Mouse (Mus musculus) heart, embryonic 14.5 days (tissue): ENCODE data around the gene Myo19. TPM values are rescaled to one million over a fixed set of nuclear protein-coding genes. Genes with fewer than 3 reads are reported as not detected.

Experiments
- ATAC-seq: fragments of 200-750 bp; cut with Nextera tagmentation; 2 replicates; pipeline ENCODE4 v1.8.0; 2017; ENCODE audit warnings: low read depth, moderate TSS enrichment; ENCODE audit not compliant: insufficient number of reproducible peaks, insufficient read depth, low FRiP score
- H3K27ac ChIP-seq, 2 experiments: fragments of 200-500 bp in 1 of 2; fragments of 300-500 bp in 1 of 2; sonication (generic) in 1 of 2; replicated peaks in 1 of 2; 2 replicates each; pipeline ENCODE4 v1.5.1; 2012 to 2014; ENCODE audit warnings: low read depth in 2 of 2, low read length in 2 of 2, control low read depth in 1 of 2, mild to moderate bottlenecking in 1 of 2, mixed read lengths in 1 of 2; ENCODE audit not compliant: control insufficient read depth in 1 of 2, insufficient read depth in 1 of 2
- H3K27me3 ChIP-seq: fragments of 300-500 bp; sonication (generic); 2 replicates; pipeline ENCODE4 v1.6.1; 2014; ENCODE audit warnings: mild to moderate bottlenecking, low read length, control low read depth; ENCODE audit not compliant: control insufficient read depth, insufficient read depth
- H3K36me3 ChIP-seq: fragments of 300-500 bp; sonication (generic); 2 replicates; pipeline ENCODE4 v1.6.1; 2014; ENCODE audit warnings: mild to moderate bottlenecking, control low read depth, low read length, mixed read lengths; ENCODE audit not compliant: control insufficient read depth, insufficient read depth
- H3K4me1 ChIP-seq, 2 experiments: fragments of 200-500 bp in 1 of 2; fragments of 300-500 bp in 1 of 2; sonication (generic) in 1 of 2; 2 replicates each; pipeline ENCODE4 v1.6.1; 2012 to 2014; ENCODE audit warnings: low read length in 2 of 2, control low read depth in 1 of 2, mixed read lengths in 1 of 2; ENCODE audit not compliant: control insufficient read depth in 2 of 2, insufficient read depth in 2 of 2
- H3K4me2 ChIP-seq: fragments of 300-500 bp; sonication (generic); 2 replicates; pipeline ENCODE4 v1.6.1; 2014; ENCODE audit warnings: mild to moderate bottlenecking, low read length
- H3K4me3 ChIP-seq, 2 experiments: fragments of 200-500 bp in 1 of 2; fragments of 300-500 bp in 1 of 2; sonication (generic) in 1 of 2; 2 replicates each; pipeline ENCODE4 v1.5.1; 2012 to 2014; ENCODE audit warnings: low read length in 2 of 2, mild to moderate bottlenecking in 2 of 2, control low read depth in 1 of 2, low read depth in 1 of 2, moderate library complexity in 1 of 2; ENCODE audit not compliant: control insufficient read depth in 1 of 2, insufficient read depth in 1 of 2
- H3K9ac ChIP-seq: fragments of 300-500 bp; sonication (generic); 2 replicates; pipeline ENCODE4 v1.6.1; 2014; ENCODE audit warnings: mild to moderate bottlenecking, low read length
- H3K9me3 ChIP-seq: fragments of 300-500 bp; sonication (generic); 2 replicates; pipeline ENCODE4 v1.6.1; 2016; ENCODE audit warnings: low read length, control low read depth; ENCODE audit not compliant: control insufficient read depth
- WGBS: fragments of 180-500 bp; shearing (Covaris S2); extraction: QIAGEN DNeasy Blood & Tissue Kit; methylation state at CpG from one replicate; pipeline ENCODE4 v1.1.7; 2014; 5-methylcytosine and 5-hydroxymethylcytosine counted together
- polyA plus RNA-seq: library from polyadenylated mRNA; unstranded; fragments of >200 nt; fragmentation: Nextera tagmentation; extraction: Ambion mirVana; gene quantifications from 2 replicates; pipeline ENCODE4 v1.2.1, GENCODE M21; 2014

Gene Myo19
- polyA plus RNA-seq, 1 experiment from 2014 or later, result 5.8 TPM

DNA sequence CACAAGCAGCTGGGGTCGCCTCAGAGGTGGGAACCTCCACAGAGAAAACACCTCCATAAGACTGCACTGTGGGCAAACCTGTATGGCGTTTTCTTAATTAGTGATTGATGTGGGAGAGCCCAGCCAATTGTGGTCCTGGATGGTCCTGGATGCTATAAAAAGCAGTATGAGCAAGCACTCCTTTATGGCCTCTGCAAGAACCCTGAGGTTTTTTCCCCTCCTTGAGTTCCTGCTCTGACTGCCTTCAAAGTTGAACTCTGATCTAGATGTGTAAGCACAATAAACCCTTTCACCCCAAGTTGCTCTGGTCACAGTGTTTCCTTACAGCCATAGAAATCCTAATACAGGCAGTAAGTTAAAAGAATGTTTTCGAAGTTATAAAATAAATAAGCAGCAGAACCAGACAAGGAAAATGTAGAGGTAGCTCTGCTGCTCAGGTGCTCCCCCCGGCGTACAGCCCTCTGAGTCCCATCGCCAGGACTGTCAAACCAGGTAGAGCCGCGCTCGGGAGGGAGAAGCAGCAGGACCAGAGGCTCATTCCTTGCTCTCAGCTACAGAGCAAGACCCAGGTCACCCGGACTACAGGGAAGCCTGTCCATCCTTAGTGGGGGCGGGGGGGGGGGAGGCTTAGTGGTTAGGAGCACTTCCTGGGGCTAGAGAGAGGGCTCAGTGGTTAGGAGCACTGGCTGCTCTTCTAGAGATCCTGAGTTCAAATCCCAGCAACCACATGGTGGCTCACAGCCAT is 7.0 kb downstream of the Myo19 start:
- Histone ChIP-seq H3K9me3 (no peaks in the 10 kb centered on the region), H3K4me3 (no peak overlapping the region), H3K36me3 (peaks cover 91% of the 10 kb centered on the region), H3K9ac (no peak overlapping the region), H3K27me3 (no peaks in the 10 kb centered on the region), H3K4me2 (no peak overlapping the region), H3K27ac (no peak overlapping the region), H3K4me1 (no peaks in the 10 kb centered on the region)
- 89% methylated on average over 11 of the region's 11 CpGs for WGBS
- ATAC-seq, result no peak

DNA sequence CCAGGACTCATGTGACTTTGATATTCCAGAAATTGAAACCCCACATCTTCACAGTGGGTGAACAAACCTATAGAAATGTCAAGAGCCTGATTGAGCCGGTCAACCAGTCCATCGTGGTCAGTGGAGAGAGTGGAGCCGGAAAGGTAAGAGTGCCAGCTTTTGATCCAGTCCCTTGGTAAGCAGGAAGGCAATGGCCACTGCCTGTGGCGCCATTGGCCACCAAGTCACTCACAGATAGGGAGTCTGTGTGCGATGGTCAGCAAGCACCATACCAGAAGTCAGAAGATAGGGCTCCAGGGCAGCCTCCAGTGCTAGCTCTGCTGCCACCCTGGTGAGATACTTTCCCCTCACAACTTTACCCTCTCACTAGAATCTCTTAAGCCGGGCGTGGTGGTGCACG is 8.1 kb downstream of the Myo19 start:
- Histone ChIP-seq H3K27ac (no peak overlapping the region), H3K27me3 (no peaks in the 10 kb centered on the region), H3K36me3 (peaks cover 97% of the 10 kb centered on the region), H3K4me1 (no peaks in the 10 kb centered on the region), H3K4me2 (no peak overlapping the region), H3K4me3 (no peak overlapping the region), H3K9ac (no peak overlapping the region), H3K9me3 (no peaks in the 10 kb centered on the region)
- WGBS, result 93% methylated on average over 8 of the region's 8 CpGs
- no peak for ATAC-seq

DNA sequence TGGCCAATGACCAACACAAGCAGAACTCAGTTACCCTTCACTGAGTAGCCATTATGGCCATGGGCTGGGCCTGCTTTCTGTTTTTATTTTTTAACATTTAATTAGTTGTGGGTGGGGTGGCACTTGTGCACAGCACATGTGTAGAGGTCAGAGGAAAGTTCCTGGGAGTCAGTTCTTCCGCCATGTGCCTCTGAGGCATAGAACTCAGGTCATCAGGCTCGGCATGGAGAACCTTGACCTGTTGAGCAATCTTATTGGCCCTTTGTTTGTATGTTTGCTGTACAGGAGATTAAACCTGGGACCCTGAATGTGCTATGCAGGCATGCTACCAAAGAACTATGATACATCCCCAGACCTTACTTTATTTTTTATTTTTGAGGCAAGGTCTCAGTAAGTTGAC is 9.5 kb downstream of the Myo19 start:
- Histone ChIP-seq H3K36me3 (peaks cover 92% of the 10 kb centered on the region), H3K4me2 (no peak overlapping the region), H3K4me1 (no peaks in the 10 kb centered on the region), H3K9me3 (no peaks in the 10 kb centered on the region), H3K27ac (no peak overlapping the region), H3K4me3 (no peak overlapping the region), H3K9ac (no peak overlapping the region), H3K27me3 (no peaks in the 10 kb centered on the region)
- WGBS, result 94% methylated on average over 2 of the region's 2 CpGs
- no peak for ATAC-seq

DNA sequence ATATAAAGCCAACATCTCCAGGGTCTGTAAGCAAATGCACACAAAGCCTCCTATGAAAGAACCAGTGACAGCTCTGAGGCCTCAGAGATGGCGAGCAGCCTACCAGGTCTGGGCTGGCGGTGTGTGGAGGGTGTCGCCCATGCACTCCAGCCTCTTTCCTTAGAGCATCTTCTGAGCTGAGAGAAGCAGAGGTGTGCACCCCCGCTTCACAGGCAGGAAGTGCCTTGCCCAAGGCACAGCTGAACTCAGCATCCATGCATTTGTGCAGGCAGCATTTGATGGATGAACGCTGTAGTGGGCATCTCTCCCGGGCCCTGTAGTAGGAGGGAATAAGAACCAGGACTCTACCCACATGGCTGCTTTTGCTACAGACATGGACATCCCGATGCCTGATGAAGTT is 11.8 kb downstream of the Myo19 start:
- Histone ChIP-seq H3K27me3 (no peaks in the 10 kb centered on the region), H3K9me3 (no peaks in the 10 kb centered on the region), H3K27ac (no peak overlapping the region), H3K9ac (no peak overlapping the region), H3K36me3 (peaks cover 91% of the 10 kb centered on the region), H3K4me1 (no peaks in the 10 kb centered on the region), H3K4me3 (no peak overlapping the region), H3K4me2 (no peak overlapping the region)
- ATAC-seq, result no peak
- 91% methylated on average over 7 of the region's 7 CpGs for WGBS

DNA sequence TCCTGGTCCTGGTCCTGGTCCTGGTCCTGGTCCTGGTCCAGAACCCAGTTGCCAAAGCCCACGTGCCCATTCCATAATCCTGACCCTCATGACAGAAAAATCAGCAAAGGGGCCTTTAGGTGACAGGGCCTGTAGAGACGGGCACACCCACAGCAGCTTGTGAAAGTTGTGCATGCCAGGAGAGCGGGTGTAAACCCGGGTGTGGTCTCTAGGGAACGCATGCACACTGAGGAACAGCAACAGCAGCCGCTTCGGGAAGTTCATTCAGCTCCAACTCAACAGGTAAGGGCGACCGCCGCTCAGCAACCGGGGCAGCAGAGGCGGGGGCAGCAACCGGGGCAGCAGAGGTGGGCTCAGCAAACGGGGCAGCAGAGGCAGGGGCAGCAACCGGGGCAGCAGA is 13.2 kb downstream of the Myo19 start:
- no peaks in the 10 kb centered on the region for H3K9me3 ChIP-seq
- H3K27ac ChIP-seq, result no peak overlapping the region
- no peak overlapping the region for H3K4me2 ChIP-seq
- H3K36me3 ChIP-seq, result peaks cover 91% of the 10 kb centered on the region
- 88% methylated on average over 14 of the region's 15 CpGs for WGBS
- H3K27me3 ChIP-seq, result no peaks in the 10 kb centered on the region
- no peaks in the 10 kb centered on the region for H3K4me1 ChIP-seq
- no peak overlapping the region for H3K9ac ChIP-seq
- ATAC-seq, result no peak
- no peak overlapping the region for H3K4me3 ChIP-seq

DNA sequence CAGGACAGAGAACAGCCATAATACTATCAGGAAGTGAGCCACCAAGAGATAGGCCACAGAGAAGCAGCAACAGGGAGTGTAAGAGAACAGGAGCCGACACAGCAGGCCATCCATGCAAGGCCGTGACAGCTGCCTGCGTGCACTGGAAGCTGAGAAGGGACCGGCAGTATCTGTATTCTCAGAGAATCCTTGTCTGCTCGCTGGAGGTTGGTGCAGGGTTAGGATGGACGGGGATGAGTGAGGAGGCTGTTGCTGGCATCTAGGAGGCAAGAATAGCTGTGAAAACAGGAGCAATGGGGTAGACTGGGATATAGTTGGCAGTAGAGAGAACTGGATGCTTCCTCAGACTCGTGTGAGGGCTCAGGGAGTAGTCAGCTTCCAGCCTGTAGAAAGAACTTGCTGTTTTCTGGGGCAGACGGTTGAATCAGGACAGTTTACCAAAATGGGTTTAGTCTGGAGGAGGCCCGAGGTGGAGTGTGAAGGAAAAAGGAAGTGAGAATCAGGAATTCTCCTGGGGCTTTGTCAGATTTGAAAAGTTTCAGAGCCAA is 24.7 kb downstream of the Myo19 start:
- Histone ChIP-seq H3K4me3 (no peak overlapping the region), H3K4me1 (no peaks in the 10 kb centered on the region), H3K4me2 (no peak overlapping the region), H3K9ac (no peak overlapping the region), H3K27me3 (no peaks in the 10 kb centered on the region), H3K27ac (no peak overlapping the region), H3K36me3 (peaks cover 100% of the 10 kb centered on the region), H3K9me3 (no peaks in the 10 kb centered on the region)
- ATAC-seq, result no peak
- 77% methylated on average over 9 of the region's 9 CpGs for WGBS

DNA sequence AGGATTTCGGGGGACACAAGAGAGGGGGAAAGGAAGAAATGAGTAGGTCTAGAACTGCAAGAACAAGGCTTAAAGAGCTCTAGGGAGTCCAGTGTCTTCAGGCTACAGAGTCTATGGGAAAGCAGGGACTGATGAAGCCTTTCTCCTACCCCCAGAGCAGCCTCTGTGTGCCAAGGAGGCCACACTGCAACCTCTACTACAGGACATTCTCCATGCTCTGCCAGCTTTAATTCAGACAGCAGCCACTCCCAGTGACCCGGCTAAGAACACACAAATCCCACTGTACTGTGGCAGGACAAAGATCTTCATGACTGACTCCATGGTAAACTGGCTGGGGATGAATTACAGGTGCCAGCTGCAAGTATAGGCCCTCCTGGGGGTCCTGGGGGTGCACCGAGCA is 27.1 kb downstream of the Myo19 start:
- Histone ChIP-seq H3K27ac (no peak overlapping the region), H3K27me3 (no peaks in the 10 kb centered on the region), H3K36me3 (peaks cover 99% of the 10 kb centered on the region), H3K9me3 (no peaks in the 10 kb centered on the region), H3K4me2 (no peak overlapping the region), H3K9ac (no peak overlapping the region), H3K4me3 (no peak overlapping the region), H3K4me1 (no peaks in the 10 kb centered on the region)
- 73% methylated on average over 3 of the region's 3 CpGs for WGBS
- ATAC-seq, result no peak

DNA sequence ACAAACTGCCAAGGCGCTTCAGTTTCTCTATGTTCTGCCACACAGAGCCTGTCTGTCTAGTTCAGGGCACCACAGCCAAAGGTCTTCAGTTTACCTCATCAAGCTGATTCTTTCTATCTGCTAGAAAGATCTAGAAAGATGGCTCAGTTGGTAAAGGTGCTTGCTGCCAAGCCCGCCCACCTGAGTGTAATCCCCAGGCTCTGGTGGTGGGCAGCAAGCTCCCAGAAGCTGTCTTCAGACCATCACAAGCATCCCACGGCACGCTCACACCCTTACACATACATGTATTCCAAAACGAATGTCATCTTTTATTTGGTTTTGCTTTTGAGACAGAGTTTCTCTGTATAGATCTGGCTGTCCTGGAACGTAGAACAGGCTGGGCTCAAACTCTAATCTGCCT is 28.5 kb downstream of the Myo19 start:
- WGBS, result 91% methylated on average over 6 of the region's 6 CpGs
- Histone ChIP-seq H3K9ac (no peak overlapping the region), H3K27me3 (no peaks in the 10 kb centered on the region), H3K4me3 (no peak overlapping the region), H3K9me3 (no peaks in the 10 kb centered on the region), H3K4me2 (no peak overlapping the region), H3K36me3 (peaks cover 99% of the 10 kb centered on the region), H3K27ac (no peak overlapping the region), H3K4me1 (no peaks in the 10 kb centered on the region)
- ATAC-seq, result no peak
